Mouse (Mus musculus) erythroblast, embryonic 14.5 days (primary cell): ENCODE results near the gene St3gal5.

ENCODE experiments used
- GATA1 ChIP-seq: IDR thresholded peaks from 2 replicates; pipeline ENCODE4 v1.6.1; 2012; ENCODE audit warnings: low read length, inconsistent platforms, mixed read lengths
- TAL1 ChIP-seq: IDR thresholded peaks from 3 replicates; pipeline ENCODE4 v1.6.1; 2012; ENCODE audit warnings: low read length, inconsistent platforms, mixed read lengths

DNA sequence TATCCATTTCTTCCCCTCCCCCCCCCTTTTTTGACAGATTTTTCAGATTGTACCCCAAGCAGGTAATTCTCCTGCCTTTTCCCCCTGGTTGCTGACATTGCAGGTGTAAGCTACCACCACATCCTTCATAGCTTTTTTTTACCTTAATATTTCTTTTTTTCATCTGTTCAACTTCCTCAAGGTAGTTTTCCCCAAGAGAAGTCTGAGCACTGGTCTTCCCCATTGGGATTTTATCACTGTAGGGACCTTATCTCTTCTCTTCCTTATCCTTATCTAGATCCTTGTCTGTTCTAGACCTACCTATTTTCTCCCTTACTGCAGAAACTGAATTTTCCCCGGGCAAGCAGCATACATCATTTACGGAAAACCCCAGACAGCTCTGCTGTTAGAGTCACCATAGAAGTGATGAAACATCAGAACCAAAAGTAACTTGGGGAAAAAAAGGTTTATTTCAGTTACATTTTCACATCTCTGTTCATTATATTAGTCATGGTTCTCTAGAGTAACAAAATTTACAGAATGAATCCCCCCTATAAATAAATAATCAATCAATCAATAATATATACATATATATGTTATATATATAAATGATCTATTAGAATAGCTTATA is 15.8 kb downstream of the St3gal5 start:
- TF ChIP-seq TAL1 (no peak), GATA1 (no peak)
